Mouse (Mus musculus): ENCODE data around the gene Gm21985.

Gene Gm21985

GRCm38 (mm10) chr2:112332051-112332898 is 66.2 kb downstream of the Gm21985 start:
- DNase-seq, result no peak

- DNase-seq, result no peak
Observed at GRCm38 (mm10) chr2:112337211-112337610, 71.1 kb downstream of the Gm21985 start.

- no peak for DNase-seq
Observed at GRCm38 (mm10) chr2:112339736-112340135, 73.6 kb downstream of the Gm21985 start.

- DNase-seq, result no peak
Observed at GRCm38 (mm10) chr2:112341117-112341516, 75.0 kb downstream of the Gm21985 start.

GRCm38 (mm10) chr2:112348246-112348645 is 82.1 kb downstream of the Gm21985 start:
- no peak for DNase-seq

- no peak for DNase-seq
Observed at GRCm38 (mm10) chr2:112353685-112354455, 87.8 kb downstream of the Gm21985 start.

- no peak for DNase-seq
Observed at GRCm38 (mm10) chr2:112359611-112360010, 93.5 kb downstream of the Gm21985 start.

- no peak for DNase-seq
Observed at GRCm38 (mm10) chr2:112360012-112360780, 94.1 kb downstream of the Gm21985 start.

GRCm38 (mm10) chr2:112360781-112361169 is 94.7 kb downstream of the Gm21985 start:
- DNase-seq, result no peak

GRCm38 (mm10) chr2:112367222-112367621 is 101.1 kb downstream of the Gm21985 start:
- peak in 1 of 2 experiments; percentile 9 for DNase-seq

- peak; percentile 93 to 96 for DNase-seq
Observed at GRCm38 (mm10) chr2:112367726-112368673, 101.9 kb downstream of the Gm21985 start, which contains the start of gene Emc4. Emc4 (minus strand) TSS chr2:112368027.

GRCm38 (mm10) chr2:112369941-112370340 is 103.8 kb downstream of the Gm21985 start:
- DNase-seq, result no peak

GRCm38 (mm10) chr2:112373141-112373540 is 107.0 kb downstream of the Gm21985 start:
- no peak for DNase-seq

- DNase-seq, result no peak
Observed at GRCm38 (mm10) chr2:112374610-112375009, 108.5 kb downstream of the Gm21985 start.

- DNase-seq, result peak; percentile 90 to 95
Observed at GRCm38 (mm10) chr2:112378973-112379898, 113.1 kb downstream of the Gm21985 start, which contains the start of gene Katnbl1. Katnbl1 (plus strand) TSS chr2:112379211.

- no peak for DNase-seq
Observed at GRCm38 (mm10) chr2:112380131-112380530, 114.0 kb downstream of the Gm21985 start.

GRCm38 (mm10) chr2:112381219-112381618 is 115.1 kb downstream of the Gm21985 start:
- no peak for DNase-seq

- DNase-seq, result no peak
Observed at GRCm38 (mm10) chr2:112390843-112391242, 124.7 kb downstream of the Gm21985 start.

- DNase-seq, result no peak
Observed at GRCm38 (mm10) chr2:112391346-112392000, 125.4 kb downstream of the Gm21985 start.

- no peak for DNase-seq
Observed at GRCm38 (mm10) chr2:112392689-112393088, 126.6 kb downstream of the Gm21985 start.

Measured in cerebellum, postnatal 36 days (tissue).